Mouse (Mus musculus) kidney, adult 2 months (tissue): Measurements from ENCODE around the gene Olfr693.

Experiments used
- CTCF ChIP-seq: fragments of 200-500 bp; conservative IDR thresholded peaks from 2 replicates; pipeline ENCODE4 v1.5.1; 2011; ENCODE audit warnings: low read depth, mild to moderate bottlenecking, control low read depth, low read length, moderate library complexity, mixed read lengths; ENCODE audit not compliant: insufficient read depth, insufficient read length
- POLR2A ChIP-seq: fragments of 200-500 bp; IDR thresholded peaks from one replicate; pipeline ENCODE4 v1.6.1; 2011; ENCODE audit warnings: low read depth, low read length, control low read depth

GRCm38 (mm10) chr7:106649774-106650173 lies 30.6 kb downstream of the Olfr693 start:
- no peak for TF ChIP-seq CTCF
- no peak for TF ChIP-seq POLR2A
